Comparison of ENCODE assay signal across 10 mouse cellular contexts in the genomic region with DNA sequence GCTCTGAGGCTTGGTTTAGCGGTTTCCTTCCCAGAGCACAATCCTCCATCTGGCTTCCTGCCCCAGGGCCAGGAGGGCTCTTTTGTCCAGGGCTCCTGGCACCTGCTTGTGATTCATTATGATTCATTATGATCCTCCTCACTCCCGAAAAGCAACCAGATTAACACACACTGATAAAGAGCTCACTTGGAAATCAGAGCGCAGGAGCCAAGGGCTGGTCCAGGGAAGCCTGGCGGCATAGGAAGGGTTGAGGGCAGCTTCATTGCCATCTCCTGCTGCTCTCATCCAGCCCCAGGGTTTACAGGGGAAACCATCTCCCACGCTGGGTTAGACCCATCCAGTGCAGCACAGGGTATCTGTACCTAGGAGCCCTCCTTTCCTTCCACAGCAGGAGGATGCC.
DNase-seq lines count a peak whose midpoint lies in the region; TF ChIP-seq lines count a peak whose summit lies in the region.
"Had no signal": no experiment of that assay in that cellular context is flagged by ENCODE, and none has a peak within 500 bp of the region (broad histone marks: within the 10 kb centered on the region; RNA-seq: fewer than 3 reads in every experiment).

No protein-coding gene starts in this region.

- H3K27me3 ChIP-seq in forebrain, embryonic 10.5 days (ENCODE audit: poor library complexity, severe bottlenecking), result no peaks in the 10 kb centered on the region
- H3K27me3 ChIP-seq in heart, adult 2 months (ENCODE audit: control insufficient read depth, insufficient read depth, low read length), result no peaks in the 10 kb centered on the region

- intact Hi-C loops in heart, adult 2 months (cut with DNase I), result no loop called here

- peaks cover 6% of the 10 kb centered on the region; the same call in 1 of the 2 replicates for H3K9me3 ChIP-seq in forebrain, embryonic 10.5 days

- H3K36me3 ChIP-seq in forebrain, embryonic 10.5 days (replicated peaks), result no peaks in the 10 kb centered on the region
- H3K36me3 ChIP-seq in heart, adult 2 months (ENCODE audit: control insufficient read depth, insufficient read depth, low read length), result no peaks in the 10 kb centered on the region

- TF ChIP-seq POLR2A in heart, adult 2 months (IDR thresholded peaks at IDR 0.05; ENCODE audit: insufficient read depth, low read depth, low read length), result no peak

- H3K9ac ChIP-seq in heart, adult 2 months (ENCODE audit: low read depth, low read length), result no peak overlapping the region

- H3K27ac ChIP-seq in forebrain, embryonic 10.5 days, result peak overlapping the region; percentile 72
- no peak overlapping the region for H3K27ac ChIP-seq in heart, adult 2 months

- 56% methylated on average over 5 of the region's 5 CpGs for WGBS in forebrain, embryonic 10.5 days
- WGBS in heart, adult 2 months, result 52% methylated on average over 5 of the region's 5 CpGs

- DNase-seq in adrenal gland, adult 8-10 months, result peak; percentile 5
- DNase-seq in adrenal gland, postnatal 4 days (ENCODE audit: low spot score in 2 of 2), result no peak
- peak; percentile 34 for DNase-seq in adrenal gland, postnatal 14 days
- no peak for DNase-seq in forebrain, embryonic 10.5 days (ENCODE audit: extremely low spot score, low spot score)
- DNase-seq in mesoderm, embryonic 11.5 days (ENCODE audit: low read depth, low spot score), result peak; percentile 40
- DNase-seq in heart, adult 2 months, result no peak
- DNase-seq in ovary, postnatal 14 days (ENCODE audit: low spot score), result no peak
- no peak for DNase-seq in heart, adult 8-10 months (ENCODE audit: low spot score)
- DNase-seq: kidney, adult 8-10 months; layer of hippocampus, postnatal 36 days had no signal

- no peak for TF ChIP-seq CTCF in heart, adult 2 months (IDR thresholded peaks at IDR 0.05)

- no peak overlapping the region for H3K4me3 ChIP-seq in forebrain, embryonic 10.5 days
- H3K4me3 ChIP-seq in heart, adult 2 months, result no peak overlapping the region

- no peak for TF ChIP-seq EP300 in heart, adult 2 months (IDR thresholded peaks at IDR 0.05; ENCODE audit: insufficient read depth, low read depth, low read length)

- H3K4me1 ChIP-seq in forebrain, embryonic 10.5 days, result peaks cover 22% of the 10 kb centered on the region
- no peaks in the 10 kb centered on the region for H3K4me1 ChIP-seq in heart, adult 2 months (ENCODE audit: control insufficient read depth, insufficient read depth, low read length)

- H3K79me2 ChIP-seq in heart, adult 2 months (replicated peaks; ENCODE audit: control insufficient read depth, insufficient read depth, low read length), result no peaks in the 10 kb centered on the region

Comparison
In these comparisons a context has a peak if more than half of its experiments do, and no peak if none do; other contexts are left out.
1. DNase-seq: peak in adrenal gland, adult 8-10 months (single experiment), adrenal gland, postnatal 14 days (single experiment) and mesoderm, embryonic 11.5 days (single experiment); none in adrenal gland, postnatal 4 days (0 of 2), forebrain, embryonic 10.5 days (single experiment), heart, adult 2 months (0 of 2), ovary, postnatal 14 days (single experiment) and heart, adult 8-10 months (single experiment).